Mouse (Mus musculus): Measurements from ENCODE around the gene Pkp4. TPM values are rescaled to one million over a fixed set of nuclear protein-coding genes. Genes with fewer than 3 reads are reported as not detected.

Gene Pkp4
- polyA plus RNA-seq, 1 experiment, result 93.0 TPM

DNA sequence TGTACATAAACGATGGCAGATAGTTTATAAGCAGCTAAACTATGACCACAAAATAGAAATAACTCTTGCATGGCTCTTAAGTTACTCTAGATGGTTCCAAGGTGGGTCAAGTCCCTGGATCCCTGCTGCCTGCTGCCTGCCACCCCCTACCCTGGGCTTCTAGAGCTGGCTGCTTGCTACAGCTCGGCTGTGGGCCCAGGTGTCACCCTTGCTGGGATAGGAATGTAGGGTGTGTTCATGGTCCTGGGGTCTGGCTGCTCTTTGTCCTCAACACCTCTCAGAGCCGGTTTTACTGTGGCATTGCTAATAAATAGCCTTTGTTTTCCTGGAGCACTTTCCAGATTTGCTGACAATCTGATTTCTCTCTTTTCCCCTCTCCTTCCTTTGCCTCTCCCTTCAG, 189.4 kb downstream of the Pkp4 start:
- no peak for TF ChIP-seq GATA1 (IDR thresholded peaks at IDR 0.05; ENCODE audit: low read length)

DNA sequence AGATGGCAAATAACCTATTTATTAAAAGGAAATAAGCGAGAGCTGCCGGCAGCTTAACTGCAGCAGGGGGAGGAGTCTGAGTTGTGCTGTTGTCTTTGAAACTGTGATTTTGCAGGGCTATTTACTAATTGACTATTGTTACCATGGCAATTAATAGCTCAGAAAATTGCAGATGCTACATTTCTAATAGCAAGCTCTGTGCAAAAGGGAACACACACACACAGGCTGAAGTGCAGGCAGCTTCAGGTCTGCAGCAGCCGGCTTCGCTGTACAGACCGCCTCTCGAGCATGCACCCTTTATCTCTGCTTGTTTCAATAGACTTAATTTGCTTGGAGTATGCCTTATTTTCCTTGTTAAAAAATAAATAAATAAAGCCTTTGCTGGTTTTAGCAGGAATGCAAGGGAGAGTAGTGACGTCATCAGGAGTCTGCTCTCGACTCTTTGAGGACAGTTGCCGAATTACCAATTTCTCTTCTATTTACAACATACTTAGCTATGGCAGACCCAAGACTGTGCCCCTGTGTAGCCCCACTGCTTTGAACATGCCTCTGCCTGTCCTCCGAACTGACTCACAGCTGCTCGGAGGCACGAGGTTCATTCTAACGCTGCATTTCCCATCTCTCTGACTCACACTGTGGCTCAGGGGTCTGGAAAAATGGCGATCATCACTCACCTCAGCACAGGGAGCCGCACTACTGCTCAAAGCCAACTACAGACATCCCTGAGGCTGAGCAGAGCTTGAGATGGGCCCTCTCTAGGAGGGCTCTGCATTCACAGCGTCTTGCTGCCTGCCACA, 190.9 kb downstream of the Pkp4 start:
- TF ChIP-seq GATA1 (IDR thresholded peaks at IDR 0.05; ENCODE audit: low read length), result no peak

DNA sequence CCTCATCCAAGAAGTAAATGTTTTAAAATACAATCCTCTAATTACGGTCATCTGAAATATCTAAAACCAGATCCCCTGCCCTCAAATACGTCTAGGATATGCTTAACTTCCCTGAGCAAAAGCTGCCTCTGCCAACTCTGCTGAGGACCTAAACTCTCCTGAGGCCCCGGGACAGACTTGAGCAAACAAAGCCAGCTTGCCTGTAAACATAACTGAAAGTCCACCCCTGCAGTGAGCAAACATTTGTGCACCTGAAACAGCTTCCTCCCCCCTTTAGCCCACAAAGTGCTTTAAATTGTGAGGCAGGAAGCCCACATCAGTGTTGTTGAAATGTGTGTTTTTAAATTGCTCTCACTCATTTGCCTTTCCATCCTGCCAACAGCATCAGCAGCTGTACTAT, 193.2 kb downstream of the Pkp4 start:
- no peak for TF ChIP-seq GATA1 (IDR thresholded peaks at IDR 0.05; ENCODE audit: low read length)

DNA sequence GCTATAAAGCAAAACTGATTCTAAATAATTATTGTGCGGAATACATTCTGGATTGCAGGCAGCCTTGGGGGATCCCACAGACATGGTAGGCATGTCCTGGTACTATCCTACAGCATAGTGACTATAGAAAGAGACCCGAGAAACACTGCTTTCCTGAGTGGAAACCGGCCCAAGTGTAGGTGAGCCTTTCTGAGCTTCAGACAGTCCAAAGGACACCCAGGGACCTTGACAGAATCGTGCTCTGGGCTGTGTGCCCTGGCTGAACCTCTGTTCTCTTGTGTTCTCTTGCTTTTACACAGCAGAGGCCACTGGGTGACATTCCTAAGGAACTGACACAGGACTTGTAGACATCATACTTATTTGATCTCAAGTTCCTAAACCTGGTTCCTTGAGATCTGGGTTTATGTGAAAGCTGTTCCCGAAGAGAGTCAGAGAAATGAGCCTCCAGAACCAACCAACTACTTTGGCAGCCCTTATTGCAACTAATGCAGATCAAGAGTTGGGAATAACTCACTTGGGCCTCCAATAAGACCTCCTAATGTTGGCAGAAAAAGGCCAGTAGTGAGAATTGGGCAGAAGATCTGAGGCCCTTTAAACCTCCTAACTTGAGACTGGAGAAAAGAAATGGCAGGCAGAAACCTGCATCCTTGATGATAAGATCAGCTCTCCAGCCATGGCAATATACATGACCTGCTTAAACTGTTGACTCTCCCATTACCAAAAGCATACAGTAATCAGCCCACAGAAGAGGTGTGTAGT, 195.1 kb downstream of the Pkp4 start:
- TF ChIP-seq GATA1 (IDR thresholded peaks at IDR 0.05; ENCODE audit: low read length), result no peak

DNA sequence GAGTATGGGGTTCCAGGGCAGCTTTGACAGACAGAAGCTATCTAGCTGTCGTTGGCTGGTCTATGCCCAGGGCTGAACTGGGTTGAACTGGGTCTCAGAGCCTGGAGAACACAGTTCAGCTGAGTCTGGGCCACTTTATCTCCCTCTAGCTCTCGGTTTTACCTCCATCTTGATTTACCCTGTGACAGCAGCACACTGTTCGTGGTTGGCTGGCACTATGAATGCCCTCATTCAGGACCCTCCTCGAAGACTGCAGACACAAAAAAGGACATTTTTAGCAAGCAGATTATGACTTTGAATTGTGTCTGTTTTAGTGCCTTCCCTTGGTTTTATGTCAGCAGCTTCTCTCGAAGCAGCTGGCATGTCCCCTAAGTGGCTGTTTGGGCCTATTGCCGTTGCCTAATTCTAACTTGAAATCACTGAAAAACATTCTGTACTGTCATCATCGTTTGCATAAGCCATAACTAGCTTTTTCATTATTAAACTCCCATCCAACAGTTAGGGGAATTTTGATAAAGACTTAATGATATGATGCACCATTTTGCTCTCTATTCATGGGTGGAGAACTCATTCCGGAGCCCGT, 199.2 kb downstream of the Pkp4 start:
- TF ChIP-seq GATA1 (IDR thresholded peaks at IDR 0.05; ENCODE audit: low read length), result no peak

DNA sequence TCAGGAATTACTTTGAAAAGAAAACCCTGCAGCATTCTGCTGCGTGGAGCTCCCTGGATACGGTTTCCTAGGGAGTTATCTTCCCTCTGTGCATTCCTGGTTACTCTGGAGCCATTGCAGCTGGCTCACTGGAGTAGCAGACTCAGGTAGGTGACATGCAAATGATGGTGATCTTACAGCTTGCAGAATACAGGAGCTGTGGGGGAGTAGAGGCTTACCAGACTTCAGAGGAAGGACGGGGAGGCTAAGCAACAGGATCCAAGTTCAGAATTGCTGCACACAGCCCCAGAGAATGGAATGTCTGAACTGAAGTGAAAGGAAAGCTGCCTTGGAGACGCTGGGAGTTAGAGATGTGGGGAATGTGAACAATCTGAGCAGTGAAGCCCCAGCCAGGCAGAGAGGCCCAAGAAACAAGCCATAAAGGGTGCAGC, 200.7 kb downstream of the Pkp4 start:
- TF ChIP-seq GATA1 (IDR thresholded peaks at IDR 0.05; ENCODE audit: low read length), result no peak

- no peak for TF ChIP-seq GATA1 (IDR thresholded peaks at IDR 0.05; ENCODE audit: low read length)
These were observed 203.6 kb downstream of the Pkp4 start for GRCm38 (mm10) chr2:59364156-59364842.

DNA sequence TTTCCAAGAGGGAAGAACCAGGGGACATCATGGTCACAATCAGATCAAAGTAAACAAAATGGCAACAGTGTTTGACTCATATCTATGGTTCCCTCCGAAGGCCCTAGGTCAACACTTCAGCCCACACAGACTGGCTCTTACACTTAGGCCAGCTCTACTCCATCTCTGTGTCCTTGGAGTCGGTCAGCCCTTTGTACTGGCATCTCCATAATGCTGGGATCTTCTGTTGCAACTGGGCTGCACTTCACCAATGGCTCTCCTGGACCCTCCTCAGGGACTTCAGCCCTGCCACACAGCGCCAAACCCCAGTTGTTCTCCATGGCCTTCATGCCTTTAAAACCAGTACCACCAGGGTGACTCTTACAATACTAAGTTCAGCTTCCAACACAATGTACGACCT, 206.5 kb downstream of the Pkp4 start:
- TF ChIP-seq GATA1 (IDR thresholded peaks at IDR 0.05; ENCODE audit: low read length), result no peak

DNA sequence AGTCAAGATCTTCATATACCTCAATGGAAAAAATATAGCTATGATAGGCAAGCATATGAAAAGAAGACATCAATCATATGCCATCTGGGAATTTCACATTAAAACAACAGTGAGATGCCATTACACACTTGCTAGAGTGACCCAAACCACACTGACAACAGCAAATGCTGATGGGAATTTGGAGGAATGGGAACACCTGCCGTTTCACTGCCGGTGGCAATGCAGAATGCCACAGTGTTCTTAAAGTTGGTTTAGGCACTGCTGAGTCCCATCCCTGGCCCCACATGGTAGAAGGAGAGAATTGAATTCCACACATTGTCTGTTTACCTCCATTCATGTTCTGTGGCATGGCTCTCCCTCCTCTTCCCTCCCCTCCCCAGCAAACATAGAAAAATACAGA, 212.5 kb downstream of the Pkp4 start:
- TF ChIP-seq GATA1 (IDR thresholded peaks at IDR 0.05; ENCODE audit: low read length), result no peak

GRCm38 (mm10) chr2:59378096-59378495, 217.4 kb downstream of the Pkp4 start:
- TF ChIP-seq GATA1 (IDR thresholded peaks at IDR 0.05; ENCODE audit: low read length), result no peak

DNA sequence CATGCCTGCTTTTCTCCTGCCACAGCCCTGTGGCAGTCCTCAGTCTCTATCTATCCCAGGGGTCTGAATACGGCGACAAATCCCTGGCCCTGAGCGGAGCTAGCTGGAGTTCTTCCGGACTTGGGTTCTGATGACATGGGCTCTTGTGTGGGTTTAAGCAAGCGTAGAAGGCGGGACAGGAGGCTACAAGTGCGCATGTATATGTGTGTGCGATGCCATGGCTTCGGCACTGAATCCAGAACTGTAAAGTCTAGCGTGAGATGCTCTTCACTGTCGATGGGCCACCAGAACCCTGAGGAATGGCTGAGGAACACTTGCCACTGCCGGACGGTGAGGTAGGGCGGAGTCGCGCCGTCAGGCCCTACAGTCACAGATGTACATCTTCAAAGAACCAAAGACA, 222.6 kb downstream of the Pkp4 start:
- TF ChIP-seq GATA1 (IDR thresholded peaks at IDR 0.05; ENCODE audit: low read length), result no peak

DNA sequence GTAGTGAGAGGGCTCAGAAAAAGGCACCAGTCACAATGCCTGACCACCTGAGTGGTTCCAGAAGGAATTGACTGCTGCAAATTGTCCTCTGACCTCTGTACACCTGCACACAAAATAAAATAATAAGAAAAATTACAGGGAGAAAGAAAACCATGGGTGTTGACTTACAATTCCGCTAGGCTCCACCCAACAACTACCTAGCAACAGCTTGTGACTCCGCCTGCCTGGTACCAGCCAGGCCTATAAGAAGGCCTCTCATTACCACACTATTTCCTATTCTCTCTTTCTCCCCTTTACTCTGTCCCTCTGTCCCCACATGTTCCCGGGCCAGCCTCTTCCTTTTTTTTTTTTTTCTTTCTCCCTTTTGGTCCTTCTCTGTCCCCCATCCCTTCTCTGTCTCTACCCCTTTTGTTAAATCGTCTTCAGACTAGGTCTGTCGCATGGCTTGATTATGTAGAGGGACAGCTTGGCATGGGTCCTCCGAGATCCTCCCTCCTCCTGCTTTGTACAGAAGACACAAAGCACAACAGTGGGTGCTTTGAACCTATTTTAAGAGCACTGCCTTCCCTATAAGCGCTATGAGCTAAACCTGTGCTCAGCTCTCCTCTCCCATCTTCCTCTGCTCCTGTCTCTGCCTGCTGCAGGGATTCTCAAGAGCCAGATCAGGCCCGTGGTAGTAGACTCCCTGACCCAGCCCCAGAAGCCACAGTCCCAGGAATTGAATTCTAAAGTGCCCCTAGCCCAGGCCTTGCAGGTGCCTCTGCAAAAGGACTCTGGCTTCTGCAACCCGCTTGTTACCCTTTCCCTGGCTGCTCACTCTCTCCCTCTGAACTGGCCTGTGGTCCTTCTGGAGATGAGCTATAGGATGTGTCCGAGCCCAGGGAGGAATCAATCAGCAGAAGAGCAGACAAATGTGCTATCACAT, 223.5 kb downstream of the Pkp4 start:
- no peak for TF ChIP-seq GATA1 (IDR thresholded peaks at IDR 0.05; ENCODE audit: low read length)

- TF ChIP-seq GATA1 (IDR thresholded peaks at IDR 0.05; ENCODE audit: low read length), result no peak
These were observed 224.7 kb downstream of the Pkp4 start for GRCm38 (mm10) chr2:59385211-59385935.

GRCm38 (mm10) chr2:59389971-59390370, 229.3 kb downstream of the Pkp4 start:
- no peak for TF ChIP-seq GATA1 (IDR thresholded peaks at IDR 0.05; ENCODE audit: low read length)

Measured in G1E-ER4 (cell line).